Mouse (Mus musculus) layer of hippocampus, adult 2 months (tissue): ENCODE data around the gene Wnk2. TPM values are rescaled to one million over a fixed set of nuclear protein-coding genes. Genes with fewer than 3 reads are reported as not detected.

Source experiments
- DNase-seq, 2 experiments: peaks; one replicate each; pipeline ENCODE4 v3.0.0; 2022; ENCODE audit warnings: low spot score in 2 of 2
- H3K27ac ChIP-seq: fragments of 200-600 bp; 2 replicates; pipeline ENCODE4 v1.8.1; 2022
- H3K4me3 ChIP-seq: fragments of 200-600 bp; 2 replicates; pipeline ENCODE4 v1.8.1; 2022; ENCODE audit warnings: mild to moderate bottlenecking
- CTCF ChIP-seq: fragments of 200-600 bp; conservative IDR thresholded peaks from 2 replicates; pipeline ENCODE4 v1.8.1; 2022; ENCODE audit warnings: antibody characterized with exemption, mild to moderate bottlenecking, moderate library complexity
- total RNA-seq, 2 experiments: library from RNA; stranded (reverse); gene quantifications; 2 replicates each; pipeline ENCODE4 v1.2.3; 2021

Gene Wnk2
- total RNA-seq, 2 experiments from 2014 or later = 99.2 to 101 TPM

- Histone ChIP-seq H3K27ac (no peak overlapping the region), H3K4me3 (no peak overlapping the region)
- no peak for DNase-seq
- no peak for TF ChIP-seq CTCF
These were observed 22.8 kb upstream of the Wnk2 start for GRCm38 (mm10) chr13:49170623-49171022.

GRCm38 (mm10) chr13:49169448-49170207 lies 21.8 kb upstream of the Wnk2 start:
- Histone ChIP-seq H3K27ac (no peak overlapping the region), H3K4me3 (no peak overlapping the region)
- DNase-seq = peak; percentile 72 to 92
- TF ChIP-seq CTCF = peak; percentile 99

- TF ChIP-seq CTCF = no peak
- Histone ChIP-seq H3K4me3 (no peak overlapping the region), H3K27ac (no peak overlapping the region)
- DNase-seq = no peak
These were observed 19.3 kb upstream of the Wnk2 start for GRCm38 (mm10) chr13:49167081-49167480.

GRCm38 (mm10) chr13:49163645-49164044 lies 15.8 kb upstream of the Wnk2 start:
- DNase-seq = no peak
- Histone ChIP-seq H3K4me3 (no peak overlapping the region), H3K27ac (no peak overlapping the region)
- no peak for TF ChIP-seq CTCF

GRCm38 (mm10) chr13:49162722-49163121 lies 14.9 kb upstream of the Wnk2 start:
- H3K27ac ChIP-seq = no peak overlapping the region
- no peak for TF ChIP-seq CTCF
- DNase-seq = no peak
- no peak overlapping the region for H3K4me3 ChIP-seq

GRCm38 (mm10) chr13:49161236-49161635 lies 13.4 kb upstream of the Wnk2 start:
- H3K4me3 ChIP-seq = no peak overlapping the region
- H3K27ac ChIP-seq = no peak overlapping the region
- 0 out of 2 replicates have a peak, but pooled peaks have one; percentile 4 for TF ChIP-seq CTCF
- DNase-seq = no peak

- H3K27ac ChIP-seq = no peak overlapping the region
- H3K4me3 ChIP-seq = no peak overlapping the region
- TF ChIP-seq CTCF = no peak
- no peak for DNase-seq
These were observed 10.4 kb upstream of the Wnk2 start for GRCm38 (mm10) chr13:49158040-49158713.

- DNase-seq = no peak
- Histone ChIP-seq H3K4me3 (no peak overlapping the region), H3K27ac (no peak overlapping the region)
- peak; percentile 66 for TF ChIP-seq CTCF
These were observed 8.8 kb upstream of the Wnk2 start for GRCm38 (mm10) chr13:49156645-49157044.

- H3K27ac ChIP-seq = no peak overlapping the region
- TF ChIP-seq CTCF = no peak
- DNase-seq = no peak
These were observed 6.8 kb upstream of the Wnk2 start for GRCm38 (mm10) chr13:49154621-49155020.

GRCm38 (mm10) chr13:49154028-49154427 lies 6.2 kb upstream of the Wnk2 start:
- H3K27ac ChIP-seq = no peak overlapping the region
- no peak for TF ChIP-seq CTCF
- no peak for DNase-seq
- no peak overlapping the region for H3K4me3 ChIP-seq

More at GRCm38 (mm10) chr13:49154621-49155020, 6.8 kb upstream of the Wnk2 start:
- H3K4me3 ChIP-seq = no peak overlapping the region

- H3K4me3 ChIP-seq = no peak overlapping the region
- no peak for TF ChIP-seq CTCF
- H3K27ac ChIP-seq = no peak overlapping the region
- DNase-seq = no peak
These were observed 873 bp upstream of the Wnk2 start for GRCm38 (mm10) chr13:49148687-49149086.

GRCm38 (mm10) chr13:49147007-49147857 lies 582 bp downstream of the Wnk2 start:
- peak overlapping the region; percentile 96 for H3K27ac ChIP-seq
- peak; percentile 2; the same call in 1 of the 2 replicates for TF ChIP-seq CTCF
- peak overlapping the region; percentile 92 for H3K4me3 ChIP-seq
- DNase-seq = peak in 1 of 2 experiments; percentile 57

GRCm38 (mm10) chr13:49146698-49147006 lies 1.2 kb downstream of the Wnk2 start:
- H3K4me3 ChIP-seq = peak overlapping the region; percentile 92
- TF ChIP-seq CTCF = no peak
- DNase-seq = no peak
- H3K27ac ChIP-seq = peak overlapping the region; percentile 96
